ENCODE assay signal across 27 mouse cellular contexts in genomic region chr1:134241298-134241697, GRCm38 (mm10). TPM values are rescaled to one million over a fixed set of nuclear protein-coding genes. Genes with fewer than 3 reads are reported as not detected.
DNase-seq lines count a peak whose midpoint lies in the region; ATAC-seq and TF ChIP-seq lines count a peak whose summit lies in the region.
"Had no signal": no experiment of that assay in that cellular context is flagged by ENCODE, and none has a peak within 500 bp of the region (broad histone marks: within the 10 kb centered on the region; RNA-seq: fewer than 3 reads in every experiment).

No protein-coding gene starts in this region.

- intact Hi-C loops in gastrocnemius, postnatal 36 days (cut with DNase I), result loop anchor here (2.0 kb wide), 1 partner anchor 82 kb away; no protein-coding TSS in a partner anchor

- no peak overlapping the region for H3K4me3 ChIP-seq in hindbrain, postnatal 0 days (ENCODE audit: low read length)
- H3K4me3 ChIP-seq in hindbrain, embryonic 10.5 days, result no peak overlapping the region
- H3K4me3 ChIP-seq in midbrain, postnatal 0 days (ENCODE audit: low read depth, low read length), result no peak overlapping the region
- no peak overlapping the region for H3K4me3 ChIP-seq in midbrain, embryonic 10.5 days
- peak overlapping the region in 1 of 3 experiments; percentile 6 for H3K4me3 ChIP-seq in CH12.LX (replicated peaks in 1 of 3; ENCODE audit: low read depth in 2 of 3, low read length in 2 of 3, poor library complexity in 1 of 3)
- H3K4me3 ChIP-seq: forebrain, embryonic 10.5 days; forebrain, embryonic 13.5 days; heart, adult 2 months; heart, embryonic 10.5 days; heart, embryonic 13.5 days; hindbrain, embryonic 12.5 days; hindbrain, embryonic 15.5 days; intestine, embryonic 15.5 days had no signal

- WGBS in hindbrain, postnatal 0 days, result 67% methylated on average over 8 of the region's 8 CpGs
- 74% methylated on average over 8 of the region's 8 CpGs for WGBS in hindbrain, embryonic 10.5 days
- 66% methylated on average over 8 of the region's 8 CpGs for WGBS in midbrain, postnatal 0 days
- WGBS in midbrain, embryonic 10.5 days, result 78% methylated on average over 8 of the region's 8 CpGs

- no peaks in the 10 kb centered on the region; the same call in 1 of the 2 replicates for H3K27me3 ChIP-seq in hindbrain, postnatal 0 days (ENCODE audit: insufficient read depth, low read length)
- peaks cover 55% of the 10 kb centered on the region for H3K27me3 ChIP-seq in hindbrain, embryonic 10.5 days (ENCODE audit: insufficient read depth, poor library complexity, severe bottlenecking)
- no peaks in the 10 kb centered on the region for H3K27me3 ChIP-seq in midbrain, postnatal 0 days (ENCODE audit: insufficient read depth, low read length)
- peaks cover 78% of the 10 kb centered on the region for H3K27me3 ChIP-seq in midbrain, embryonic 10.5 days (ENCODE audit: low read depth, poor library complexity, severe bottlenecking)
- no peaks in the 10 kb centered on the region for H3K27me3 ChIP-seq in CH12.LX (replicated peaks)
- H3K27me3 ChIP-seq: hindbrain, embryonic 15.5 days had no signal

- peak; percentile 12 for DNase-seq in hindbrain, postnatal 0 days (ENCODE audit: low spot score)
- DNase-seq in hindbrain, embryonic 10.5 days (ENCODE audit: low spot score), result no peak
- DNase-seq in midbrain, postnatal 0 days (ENCODE audit: low spot score), result peak; percentile 9
- no peak for DNase-seq in midbrain, embryonic 10.5 days (ENCODE audit: low spot score)
- DNase-seq in CH12.LX (ENCODE audit: extremely low read depth), result peak; percentile 44
- peak; percentile 76 for DNase-seq in brain, adult 2 months (ENCODE audit: low read depth, low spot score)
- no peak for DNase-seq in gastrocnemius, postnatal 36 days
- DNase-seq: adrenal gland, adult 8-10 months; adrenal gland, postnatal 25 days; cerebellum, adult 2 months; cerebellum, postnatal 36 days; gastrocnemius, postnatal 25 days; heart, adult 2 months; heart, postnatal 14 days; heart, postnatal 4 days had no signal

- dilution Hi-C loops in CH12.LX (cut with MboI; ENCODE audit: extremely low pct_ligation_motif_present, extremely low pct_unique_long_range_greater_than_20kb, low sequenced_read_pairs), result no loop called here

- H3K4me1 ChIP-seq in hindbrain, postnatal 0 days (ENCODE audit: insufficient read depth, low read length), result peaks cover 8% of the 10 kb centered on the region; the same call in 1 of the 2 replicates
- H3K4me1 ChIP-seq in hindbrain, embryonic 10.5 days (replicated peaks), result peaks cover 28% of the 10 kb centered on the region
- no peaks in the 10 kb centered on the region for H3K4me1 ChIP-seq in midbrain, postnatal 0 days (ENCODE audit: insufficient read depth, low read length)
- H3K4me1 ChIP-seq in midbrain, embryonic 10.5 days, result peaks cover 20% of the 10 kb centered on the region
- peaks cover 14 to 83% of the 10 kb centered on the region in 2 experiments for H3K4me1 ChIP-seq in CH12.LX (ENCODE audit: control insufficient read depth in 1 of 2, insufficient read depth in 2 of 2)

- no peak for TF ChIP-seq CTCF in hindbrain, postnatal 0 days (IDR thresholded peaks at IDR 0.05; ENCODE audit: low read depth)
- no peak for TF ChIP-seq CTCF in midbrain, postnatal 0 days (IDR thresholded peaks at IDR 0.05)
- TF ChIP-seq CTCF in CH12.LX (conservative IDR thresholded peaks at IDR 0.05 in 1 of 2, IDR thresholded peaks at IDR 0.05 in 1 of 2; ENCODE audit: low read depth in 2 of 2, low read length in 2 of 2), result no peak

- H3K36me3 ChIP-seq in hindbrain, postnatal 0 days (ENCODE audit: insufficient read depth, low read length), result no peaks in the 10 kb centered on the region
- H3K36me3 ChIP-seq in hindbrain, embryonic 10.5 days, result no peaks in the 10 kb centered on the region
- H3K36me3 ChIP-seq in midbrain, postnatal 0 days (ENCODE audit: insufficient read depth, low read length), result no peaks in the 10 kb centered on the region
- H3K36me3 ChIP-seq in midbrain, embryonic 10.5 days, result no peaks in the 10 kb centered on the region
- no peaks in the 10 kb centered on the region for H3K36me3 ChIP-seq in CH12.LX (replicated peaks in 1 of 2; ENCODE audit: control insufficient read depth in 1 of 2, insufficient read depth in 1 of 2, low read length in 1 of 2)
- H3K36me3 ChIP-seq: forebrain, embryonic 10.5 days; heart, embryonic 10.5 days; heart, embryonic 13.5 days; hindbrain, embryonic 12.5 days; hindbrain, embryonic 15.5 days; intestine, embryonic 15.5 days had no signal

- no peak for TF ChIP-seq RAD21 in CH12.LX (IDR thresholded peaks at IDR 0.05; ENCODE audit: low read depth, low read length)

- H3K9ac ChIP-seq in hindbrain, postnatal 0 days (replicated peaks; ENCODE audit: low read length), result no peak overlapping the region
- no peak overlapping the region for H3K9ac ChIP-seq in midbrain, postnatal 0 days (replicated peaks; ENCODE audit: low read length, poor library complexity, severe bottlenecking)
- no peak overlapping the region for H3K9ac ChIP-seq in CH12.LX (ENCODE audit: insufficient read depth, low read depth)
- H3K9ac ChIP-seq: forebrain, embryonic 13.5 days; heart, embryonic 13.5 days; hindbrain, embryonic 12.5 days; hindbrain, embryonic 15.5 days; intestine, embryonic 15.5 days had no signal

- no peak for TF ChIP-seq POLR2A in CH12.LX (IDR thresholded peaks at IDR 0.05; ENCODE audit: low read depth, low read length)

- no peak for TF ChIP-seq EP300 in CH12.LX (IDR thresholded peaks at IDR 0.05; ENCODE audit: low read length)

- ATAC-seq in hindbrain, postnatal 0 days, result no peak
- no peak for ATAC-seq in midbrain, postnatal 0 days (ENCODE audit: low FRiP score)
- ATAC-seq: activated CD4-positive, CD25-positive, alpha-beta regulatory T cell, adult 4 months; CD4-positive, CD25-positive, alpha-beta regulatory T cell, adult 4 months; forebrain, embryonic 13.5 days; forebrain, embryonic 16.5 days; intestine, embryonic 15.5 days had no signal

- H3K27ac ChIP-seq in hindbrain, postnatal 0 days, result no peak overlapping the region
- H3K27ac ChIP-seq in hindbrain, embryonic 10.5 days, result no peak overlapping the region
- no peak overlapping the region for H3K27ac ChIP-seq in midbrain, postnatal 0 days (ENCODE audit: low read depth, low read length)
- no peak overlapping the region for H3K27ac ChIP-seq in midbrain, embryonic 10.5 days (replicated peaks)
- no peak overlapping the region for H3K27ac ChIP-seq in CH12.LX (ENCODE audit: insufficient read depth, low read depth)
- H3K27ac ChIP-seq: forebrain, embryonic 10.5 days; forebrain, embryonic 13.5 days; heart, adult 2 months; heart, embryonic 13.5 days; hindbrain, embryonic 12.5 days; hindbrain, embryonic 15.5 days; intestine, embryonic 15.5 days had no signal

- in situ Hi-C loops in CH12.LX (cut with MboI; ENCODE audit: low pct_ligation_motif_present, low pct_unique_long_range_greater_than_20kb, low sequenced_read_pairs), result loop anchor here (5.0 to 10.0 kb wide), 2 partner anchors 54 to 89 kb away; no protein-coding TSS in a partner anchor

- H3K79me2 ChIP-seq in CH12.LX (replicated peaks; ENCODE audit: control insufficient read depth, extremely low read depth, insufficient read depth, poor library complexity, severe bottlenecking), result no peaks in the 10 kb centered on the region

- H3K9me3 ChIP-seq in hindbrain, postnatal 0 days (ENCODE audit: low read length), result no peaks in the 10 kb centered on the region
- H3K9me3 ChIP-seq in hindbrain, embryonic 10.5 days, result no peaks in the 10 kb centered on the region
- H3K9me3 ChIP-seq in midbrain, postnatal 0 days (ENCODE audit: low read length), result no peaks in the 10 kb centered on the region
- H3K9me3 ChIP-seq in midbrain, embryonic 10.5 days (replicated peaks), result no peaks in the 10 kb centered on the region
- H3K9me3 ChIP-seq in CH12.LX (replicated peaks; ENCODE audit: low read length), result no peaks in the 10 kb centered on the region
- H3K9me3 ChIP-seq: forebrain, embryonic 10.5 days; forebrain, embryonic 13.5 days; heart, embryonic 10.5 days; heart, embryonic 13.5 days; hindbrain, embryonic 12.5 days; hindbrain, embryonic 15.5 days; intestine, embryonic 15.5 days had no signal

- H3K4me2 ChIP-seq in hindbrain, postnatal 0 days (ENCODE audit: low read depth, low read length), result no peak overlapping the region
- no peak overlapping the region for H3K4me2 ChIP-seq in midbrain, postnatal 0 days (ENCODE audit: low read depth, low read length, poor library complexity, severe bottlenecking)
- no peak overlapping the region; the same call in 1 of the 2 replicates for H3K4me2 ChIP-seq in CH12.LX (ENCODE audit: insufficient read depth, low read depth, poor library complexity, severe bottlenecking)
- H3K4me2 ChIP-seq: forebrain, embryonic 13.5 days; heart, embryonic 13.5 days; hindbrain, embryonic 12.5 days; hindbrain, embryonic 15.5 days; intestine, embryonic 15.5 days had no signal

RNA-seq across cellular contexts. Expression of gene Adora1, which starts 6.1 kb away (rescaled TPM):
- 51.1 and 54.2 TPM in 2 replicates for total RNA-seq in hindbrain, postnatal 0 days (2014; rRNA removed)
- 32.6 and 33.4 TPM in 2 replicates for polyA plus RNA-seq in hindbrain, postnatal 0 days (2015; fragmentation: Nextera tagmentation; extraction: Ambion mirVana)
- polyA plus RNA-seq in hindbrain, embryonic 10.5 days (2016; fragmentation: Nextera tagmentation; extraction: Ambion mirVana), result 0.37 and 0.46 TPM in 2 replicates
- 45.1 and 54.2 TPM in 2 replicates for total RNA-seq in midbrain, postnatal 0 days (2014; rRNA removed)
- 32.5 and 35.6 TPM in 2 replicates for polyA plus RNA-seq in midbrain, postnatal 0 days (2015; fragmentation: Nextera tagmentation; extraction: Ambion mirVana)
- 0.14 and 0.17 TPM in 2 replicates for polyA plus RNA-seq in midbrain, embryonic 10.5 days (2016; fragmentation: Nextera tagmentation; extraction: Ambion mirVana)
- not detected in 2 replicates for total RNA-seq in CH12.LX (2012; rRNA removed)
- not detected in 2 replicates for total RNA-seq in CH12.LX (2014; rRNA removed)
- 0.10 and 0.20 TPM in 2 replicates for polyA plus RNA-seq in CH12.LX (2012; ENCODE audit: insufficient read length, low read depth)
- under 1 TPM; 0.33 to 0.59 TPM for total RNA-seq in gastrocnemius, postnatal 36 days (2021)
- total RNA-seq: granulocyte monocyte progenitor cell, adult 5-6 weeks had no signal

RNA-seq across cellular contexts. Expression of gene Mybph, which starts 48.0 kb away (rescaled TPM):
- total RNA-seq in hindbrain, postnatal 0 days (2014; rRNA removed), result not detected in 2 replicates
- 0.08 TPM in 1 of 2 replicates, not detected in the other for polyA plus RNA-seq in hindbrain, postnatal 0 days (2015; fragmentation: Nextera tagmentation; extraction: Ambion mirVana)
- polyA plus RNA-seq in hindbrain, embryonic 10.5 days (2016; fragmentation: Nextera tagmentation; extraction: Ambion mirVana), result 0.21 and 0.39 TPM in 2 replicates
- not detected in 2 replicates for total RNA-seq in midbrain, postnatal 0 days (2014; rRNA removed)
- 0.12 TPM in 1 of 2 replicates, not detected in the other for polyA plus RNA-seq in midbrain, postnatal 0 days (2015; fragmentation: Nextera tagmentation; extraction: Ambion mirVana)
- polyA plus RNA-seq in midbrain, embryonic 10.5 days (2016; fragmentation: Nextera tagmentation; extraction: Ambion mirVana), result 0.09 and 0.10 TPM in 2 replicates
- total RNA-seq in CH12.LX (2012; rRNA removed), result 0.25 TPM in 2 replicates
- 0.51 and 0.62 TPM in 2 replicates for total RNA-seq in CH12.LX (2014; rRNA removed)
- polyA plus RNA-seq in CH12.LX (2012; ENCODE audit: insufficient read length, low read depth), result 2.4 and 3.0 TPM in 2 replicates
- 100 to 1,000 TPM; 547 to 589 TPM for total RNA-seq in gastrocnemius, postnatal 36 days (2021)
- total RNA-seq: adrenal gland, postnatal 25 days; ES-E14; granulocyte monocyte progenitor cell, adult 5-6 weeks; heart, adult 2 months; heart, postnatal 14 days; heart, postnatal 4 days had no signal
- polyA plus RNA-seq: activated CD4-positive, CD25-positive, alpha-beta regulatory T cell, adult 4 months; CD4-positive, CD25-positive, alpha-beta regulatory T cell, adult 4 months; forebrain, embryonic 13.5 days; forebrain, embryonic 16.5 days had no signal

RNA-seq across cellular contexts. Expression of gene Myog, which starts 48.5 kb away (rescaled TPM):
- 0.16 TPM in 1 of 2 replicates, not detected in the other for total RNA-seq in hindbrain, postnatal 0 days (2014; rRNA removed)
- not detected in 2 replicates for polyA plus RNA-seq in hindbrain, postnatal 0 days (2015; fragmentation: Nextera tagmentation; extraction: Ambion mirVana)
- polyA plus RNA-seq in hindbrain, embryonic 10.5 days (2016; fragmentation: Nextera tagmentation; extraction: Ambion mirVana), result 0.14 and 0.33 TPM in 2 replicates
- 0.11 and 0.19 TPM in 2 replicates for total RNA-seq in midbrain, postnatal 0 days (2014; rRNA removed)
- not detected in 2 replicates for polyA plus RNA-seq in midbrain, postnatal 0 days (2015; fragmentation: Nextera tagmentation; extraction: Ambion mirVana)
- polyA plus RNA-seq in midbrain, embryonic 10.5 days (2016; fragmentation: Nextera tagmentation; extraction: Ambion mirVana), result 0.07 TPM in 1 of 2 replicates, not detected in the other
- not detected in 2 replicates for total RNA-seq in CH12.LX (2012; rRNA removed)
- not detected in 2 replicates for total RNA-seq in CH12.LX (2014; rRNA removed)
- polyA plus RNA-seq in CH12.LX (2012; ENCODE audit: insufficient read length, low read depth), result not detected in 2 replicates
- 10 to 100 TPM; 20.1 to 20.9 TPM for total RNA-seq in gastrocnemius, postnatal 36 days (2021)
- total RNA-seq: adrenal gland, adult 8-10 months; adrenal gland, postnatal 25 days; granulocyte monocyte progenitor cell, adult 5-6 weeks; heart, adult 2 months; heart, postnatal 14 days had no signal
- polyA plus RNA-seq: activated CD4-positive, CD25-positive, alpha-beta regulatory T cell, adult 4 months; CD4-positive, CD25-positive, alpha-beta regulatory T cell, adult 4 months; cerebellum, adult 2 months; forebrain, embryonic 10.5 days; forebrain, embryonic 13.5 days; forebrain, embryonic 16.5 days; heart, adult 2 months; hindbrain, embryonic 15.5 days had no signal

RNA-seq across cellular contexts. Expression of gene Chil1, which starts 59.3 kb away (rescaled TPM):
- total RNA-seq in hindbrain, postnatal 0 days (2014; rRNA removed), result 4.5 and 6.2 TPM in 2 replicates
- polyA plus RNA-seq in hindbrain, postnatal 0 days (2015; fragmentation: Nextera tagmentation; extraction: Ambion mirVana), result 3.1 and 4.1 TPM in 2 replicates
- 1.5 and 3.4 TPM in 2 replicates for polyA plus RNA-seq in hindbrain, embryonic 10.5 days (2016; fragmentation: Nextera tagmentation; extraction: Ambion mirVana)
- 0.47 and 3.0 TPM in 2 replicates for total RNA-seq in midbrain, postnatal 0 days (2014; rRNA removed)
- polyA plus RNA-seq in midbrain, postnatal 0 days (2015; fragmentation: Nextera tagmentation; extraction: Ambion mirVana), result 3.0 and 4.3 TPM in 2 replicates
- 0.82 and 0.90 TPM in 2 replicates for polyA plus RNA-seq in midbrain, embryonic 10.5 days (2016; fragmentation: Nextera tagmentation; extraction: Ambion mirVana)
- total RNA-seq in CH12.LX (2012; rRNA removed) (1.5 and 1.7 TPM in 2 replicates), CH12.LX (2014; rRNA removed) (6.1 and 6.3 TPM in 2 replicates)
- 6.7 and 10.2 TPM in 2 replicates for polyA plus RNA-seq in CH12.LX (2012; ENCODE audit: insufficient read length, low read depth)
- 1 to 10 TPM in 1 of 2 experiments, under 1 TPM in 1; 0.64 to 1.8 TPM for total RNA-seq in gastrocnemius, postnatal 36 days (2021)
- polyA plus RNA-seq: activated CD4-positive, CD25-positive, alpha-beta regulatory T cell, adult 4 months; forebrain, embryonic 10.5 days had no signal

Comparison
In these comparisons a context has a peak if more than half of its experiments do, and no peak if none do; other contexts are left out.
1. DNase-seq: peak in hindbrain, postnatal 0 days (single experiment), midbrain, postnatal 0 days (single experiment), CH12.LX (single experiment) and brain, adult 2 months (single experiment); none in hindbrain, embryonic 10.5 days (single experiment), midbrain, embryonic 10.5 days (single experiment) and gastrocnemius, postnatal 36 days (0 of 2).
2. RNA of gene Adora1, which starts 6.1 kb away (polyA plus RNA-seq): 32.6 to 33.4 TPM in hindbrain, postnatal 0 days and 32.5 to 35.6 TPM in midbrain, postnatal 0 days; 0.37 to 0.46 TPM in hindbrain, embryonic 10.5 days, 0.10 to 0.20 TPM in CH12.LX and 0.14 to 0.17 TPM in midbrain, embryonic 10.5 days; every median in the first group is over 10 times any median in the second.